Mouse (Mus musculus): ENCODE data around the gene Tex30.

- TF ChIP-seq POLR2A (IDR thresholded peaks at IDR 0.05; ENCODE audit: borderline replicate concordance, extremely low read depth, low read depth, low read length) (no peak), CTCF (IDR thresholded peaks at IDR 0.05; ENCODE audit: insufficient read depth, low read length) (no peak)
Measured at GRCm38 (mm10) chr1:44120074-44120406, 17.8 kb upstream of the Tex30 start.
